Mouse (Mus musculus): ENCODE data around the gene Fcrla. TPM values are rescaled to one million over a fixed set of nuclear protein-coding genes. Genes with fewer than 3 reads are reported as not detected.

Gene Fcrla
- polyA plus RNA-seq, 1 experiment from 2014 or later: not detected

GRCm38 (mm10) chr1:170934383-170934782 is 7.0 kb upstream of the Fcrla start:
- Histone ChIP-seq H3K4me1 (ENCODE audit: control insufficient read depth, insufficient read depth, low read length) (no peaks in the 10 kb centered on the region), H3K27ac (ENCODE audit: low read depth, low read length) (no peak overlapping the region), H3K9ac (ENCODE audit: low read length) (no peak overlapping the region), H3K27me3 (ENCODE audit: control insufficient read depth, insufficient read depth, low read length) (no peaks in the 10 kb centered on the region), H3K36me3 (ENCODE audit: control insufficient read depth, insufficient read depth, low read length) (no peaks in the 10 kb centered on the region), H3K9me3 (ENCODE audit: control insufficient read depth, low read length) (no peaks in the 10 kb centered on the region), H3K4me2 (no peak overlapping the region), H3K4me3 (ENCODE audit: low read depth, low read length) (no peak overlapping the region)
- DNase-seq (ENCODE audit: low spot score, missing footprints) (no peak), ATAC-seq (ENCODE audit: low FRiP score) (no peak)
- 92% methylated on average over 2 of the region's 2 CpGs for WGBS

GRCm38 (mm10) chr1:170933940-170934339 is 6.6 kb upstream of the Fcrla start:
- Histone ChIP-seq H3K4me2 (no peak overlapping the region), H3K4me3 (ENCODE audit: low read depth, low read length) (no peak overlapping the region), H3K4me1 (ENCODE audit: control insufficient read depth, insufficient read depth, low read length) (no peaks in the 10 kb centered on the region), H3K36me3 (ENCODE audit: control insufficient read depth, insufficient read depth, low read length) (no peaks in the 10 kb centered on the region), H3K27me3 (ENCODE audit: control insufficient read depth, insufficient read depth, low read length) (no peaks in the 10 kb centered on the region), H3K27ac (ENCODE audit: low read depth, low read length) (no peak overlapping the region), H3K9ac (ENCODE audit: low read length) (no peak overlapping the region), H3K9me3 (ENCODE audit: control insufficient read depth, low read length) (no peaks in the 10 kb centered on the region)
- 83% methylated on average over 1 of the region's 1 CpGs for WGBS
- no peak for DNase-seq (ENCODE audit: low spot score, missing footprints)
- ATAC-seq (ENCODE audit: low FRiP score): no peak

GRCm38 (mm10) chr1:170933386-170933920 is 6.1 kb upstream of the Fcrla start:
- DNase-seq (ENCODE audit: low spot score, missing footprints) (no peak), ATAC-seq (ENCODE audit: low FRiP score) (no peak)
- Histone ChIP-seq H3K9ac (ENCODE audit: low read length) (no peak overlapping the region), H3K9me3 (ENCODE audit: control insufficient read depth, low read length) (no peaks in the 10 kb centered on the region), H3K27ac (ENCODE audit: low read depth, low read length) (no peak overlapping the region), H3K36me3 (ENCODE audit: control insufficient read depth, insufficient read depth, low read length) (no peaks in the 10 kb centered on the region), H3K27me3 (ENCODE audit: control insufficient read depth, insufficient read depth, low read length) (no peaks in the 10 kb centered on the region), H3K4me1 (ENCODE audit: control insufficient read depth, insufficient read depth, low read length) (no peaks in the 10 kb centered on the region), H3K4me3 (ENCODE audit: low read depth, low read length) (no peak overlapping the region), H3K4me2 (no peak overlapping the region)
- 73% methylated on average over 6 of the region's 6 CpGs for WGBS

- ATAC-seq (ENCODE audit: low FRiP score) (no peak), DNase-seq (ENCODE audit: low spot score, missing footprints) (no peak)
- 86% methylated on average over 3 of the region's 3 CpGs for WGBS
- Histone ChIP-seq H3K9me3 (ENCODE audit: control insufficient read depth, low read length) (no peaks in the 10 kb centered on the region), H3K27me3 (ENCODE audit: control insufficient read depth, insufficient read depth, low read length) (no peaks in the 10 kb centered on the region), H3K4me2 (no peak overlapping the region), H3K4me1 (ENCODE audit: control insufficient read depth, insufficient read depth, low read length) (no peaks in the 10 kb centered on the region), H3K9ac (ENCODE audit: low read length) (no peak overlapping the region), H3K27ac (ENCODE audit: low read depth, low read length) (no peak overlapping the region), H3K36me3 (ENCODE audit: control insufficient read depth, insufficient read depth, low read length) (no peaks in the 10 kb centered on the region), H3K4me3 (ENCODE audit: low read depth, low read length) (no peak overlapping the region)
Measured at GRCm38 (mm10) chr1:170932043-170932442, 4.7 kb upstream of the Fcrla start.

- Histone ChIP-seq H3K4me3 (ENCODE audit: low read depth, low read length) (no peak overlapping the region), H3K27ac (ENCODE audit: low read depth, low read length) (no peak overlapping the region), H3K9me3 (ENCODE audit: control insufficient read depth, low read length) (no peaks in the 10 kb centered on the region), H3K4me1 (ENCODE audit: control insufficient read depth, insufficient read depth, low read length) (no peaks in the 10 kb centered on the region), H3K4me2 (no peak overlapping the region), H3K27me3 (ENCODE audit: control insufficient read depth, insufficient read depth, low read length) (no peaks in the 10 kb centered on the region), H3K9ac (ENCODE audit: low read length) (no peak overlapping the region), H3K36me3 (ENCODE audit: control insufficient read depth, insufficient read depth, low read length) (no peaks in the 10 kb centered on the region)
- DNase-seq (ENCODE audit: low spot score, missing footprints) (peak; percentile 64), ATAC-seq (ENCODE audit: low FRiP score) (no peak)
- WGBS: 81% methylated on average over 4 of the region's 4 CpGs
Measured at GRCm38 (mm10) chr1:170929245-170929644, 1.9 kb upstream of the Fcrla start.

- H3K27me3 ChIP-seq (ENCODE audit: control insufficient read depth, insufficient read depth, low read length): no peaks in the 10 kb centered on the region
- H3K36me3 ChIP-seq (ENCODE audit: control insufficient read depth, insufficient read depth, low read length): no peaks in the 10 kb centered on the region
- 88% methylated on average over 2 of the region's 2 CpGs for WGBS
- H3K27ac ChIP-seq (ENCODE audit: low read depth, low read length): no peak overlapping the region
- ATAC-seq (ENCODE audit: low FRiP score): no peak
- H3K4me3 ChIP-seq (ENCODE audit: low read depth, low read length): no peak overlapping the region
- H3K4me2 ChIP-seq: no peak overlapping the region
- H3K4me1 ChIP-seq (ENCODE audit: control insufficient read depth, insufficient read depth, low read length): no peaks in the 10 kb centered on the region
- no peaks in the 10 kb centered on the region for H3K9me3 ChIP-seq (ENCODE audit: control insufficient read depth, low read length)
- no peak overlapping the region for H3K9ac ChIP-seq (ENCODE audit: low read length)
- no peak for DNase-seq (ENCODE audit: low spot score, missing footprints)
Measured at GRCm38 (mm10) chr1:170928467-170928866, 1.1 kb upstream of the Fcrla start.

- H3K4me3 ChIP-seq (ENCODE audit: low read depth, low read length): no peak overlapping the region
- H3K9me3 ChIP-seq (ENCODE audit: control insufficient read depth, low read length): no peaks in the 10 kb centered on the region
- no peaks in the 10 kb centered on the region for H3K36me3 ChIP-seq (ENCODE audit: control insufficient read depth, insufficient read depth, low read length)
- ATAC-seq (ENCODE audit: low FRiP score) (no peak), DNase-seq (ENCODE audit: low spot score, missing footprints) (no peak)
- H3K27me3 ChIP-seq (ENCODE audit: control insufficient read depth, insufficient read depth, low read length): no peaks in the 10 kb centered on the region
- H3K9ac ChIP-seq (ENCODE audit: low read length): no peak overlapping the region
- WGBS: 66% methylated on average over 6 of the region's 6 CpGs
- no peak overlapping the region for H3K27ac ChIP-seq (ENCODE audit: low read depth, low read length)
- no peaks in the 10 kb centered on the region for H3K4me1 ChIP-seq (ENCODE audit: control insufficient read depth, insufficient read depth, low read length)
- H3K4me2 ChIP-seq: no peak overlapping the region
Measured at GRCm38 (mm10) chr1:170926941-170927340, 442 bp downstream of the Fcrla start.

GRCm38 (mm10) chr1:170924485-170924884 is 2.9 kb downstream of the Fcrla start:
- Histone ChIP-seq H3K36me3 (ENCODE audit: control insufficient read depth, insufficient read depth, low read length) (no peaks in the 10 kb centered on the region), H3K4me3 (ENCODE audit: low read depth, low read length) (no peak overlapping the region), H3K9me3 (ENCODE audit: control insufficient read depth, low read length) (no peaks in the 10 kb centered on the region), H3K27ac (ENCODE audit: low read depth, low read length) (no peak overlapping the region), H3K27me3 (ENCODE audit: control insufficient read depth, insufficient read depth, low read length) (no peaks in the 10 kb centered on the region), H3K4me1 (ENCODE audit: control insufficient read depth, insufficient read depth, low read length) (no peaks in the 10 kb centered on the region), H3K4me2 (no peak overlapping the region), H3K9ac (ENCODE audit: low read length) (no peak overlapping the region)
- ATAC-seq (ENCODE audit: low FRiP score) (no peak), DNase-seq (ENCODE audit: low spot score, missing footprints) (no peak)
- WGBS: 86% methylated on average over 6 of the region's 6 CpGs

- peak; percentile 70 for DNase-seq (ENCODE audit: low spot score, missing footprints)
- no peak overlapping the region for H3K27ac ChIP-seq (ENCODE audit: low read depth, low read length)
- H3K9ac ChIP-seq (ENCODE audit: low read length): no peak overlapping the region
- no peaks in the 10 kb centered on the region for H3K36me3 ChIP-seq (ENCODE audit: control insufficient read depth, insufficient read depth, low read length)
- H3K4me2 ChIP-seq: no peak overlapping the region
- no peak overlapping the region for H3K4me3 ChIP-seq (ENCODE audit: low read depth, low read length)
- H3K4me1 ChIP-seq (ENCODE audit: control insufficient read depth, insufficient read depth, low read length): no peaks in the 10 kb centered on the region
- no peak for ATAC-seq (ENCODE audit: low FRiP score)
- WGBS: 91% methylated on average over 8 of the region's 8 CpGs
- no peaks in the 10 kb centered on the region for H3K27me3 ChIP-seq (ENCODE audit: control insufficient read depth, insufficient read depth, low read length)
- H3K9me3 ChIP-seq (ENCODE audit: control insufficient read depth, low read length): no peaks in the 10 kb centered on the region
Measured at GRCm38 (mm10) chr1:170919308-170919707, 8.1 kb downstream of the Fcrla start.

GRCm38 (mm10) chr1:170915657-170916056 is 11.7 kb downstream of the Fcrla start:
- Histone ChIP-seq H3K4me3 (ENCODE audit: low read depth, low read length) (no peak overlapping the region), H3K27me3 (ENCODE audit: control insufficient read depth, insufficient read depth, low read length) (no peaks in the 10 kb centered on the region), H3K4me2 (no peak overlapping the region), H3K36me3 (ENCODE audit: control insufficient read depth, insufficient read depth, low read length) (no peaks in the 10 kb centered on the region), H3K9me3 (ENCODE audit: control insufficient read depth, low read length) (no peaks in the 10 kb centered on the region), H3K4me1 (ENCODE audit: control insufficient read depth, insufficient read depth, low read length) (no peaks in the 10 kb centered on the region), H3K9ac (ENCODE audit: low read length) (no peak overlapping the region), H3K27ac (ENCODE audit: low read depth, low read length) (no peak overlapping the region)
- ATAC-seq (ENCODE audit: low FRiP score): no peak
- 81% methylated on average over 5 of the region's 5 CpGs for WGBS
- DNase-seq (ENCODE audit: low spot score, missing footprints): no peak
